Mouse (Mus musculus): ENCODE measurements around the gene Atp2b4. TPM values are rescaled to one million over a fixed set of nuclear protein-coding genes. Genes with fewer than 3 reads are reported as not detected.
"Not testable (repeated sequence)": the region's sequence is repeated elsewhere in the genome, so short reads cannot be mapped to it uniquely, and the experiment has no call there.

Atp2b4 gene
- polyA plus RNA-seq, 1 experiment, result 11.3 TPM

DNA sequence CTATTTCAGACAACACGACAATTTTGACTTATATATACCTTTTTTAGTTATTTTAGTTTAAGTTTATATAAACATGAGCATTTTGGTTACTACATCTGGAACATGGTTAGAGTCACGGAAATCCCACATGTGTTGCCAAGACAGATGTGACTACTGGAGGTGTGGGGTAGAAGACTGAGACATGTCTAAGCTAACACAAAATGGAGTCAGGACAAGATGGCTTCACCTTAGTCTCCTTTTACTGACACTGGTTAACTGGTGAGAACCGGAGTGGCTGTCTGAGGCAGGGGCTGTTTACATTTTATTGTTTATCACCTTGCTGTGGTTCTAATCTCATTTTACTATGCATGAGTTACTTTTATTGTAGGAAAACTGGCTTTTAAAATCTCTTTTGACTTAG lies 132.2 kb downstream of the Atp2b4 start:
- no peak for DNase-seq
- WGBS, result 86% methylated on average over 3 of the region's 3 CpGs
- TF ChIP-seq POLR2A (IDR thresholded peaks at IDR 0.05; ENCODE audit: borderline replicate concordance, extremely low read depth, low read depth, low read length) (no peak), CTCF (IDR thresholded peaks at IDR 0.05; ENCODE audit: insufficient read depth, low read length) (no peak)

DNA sequence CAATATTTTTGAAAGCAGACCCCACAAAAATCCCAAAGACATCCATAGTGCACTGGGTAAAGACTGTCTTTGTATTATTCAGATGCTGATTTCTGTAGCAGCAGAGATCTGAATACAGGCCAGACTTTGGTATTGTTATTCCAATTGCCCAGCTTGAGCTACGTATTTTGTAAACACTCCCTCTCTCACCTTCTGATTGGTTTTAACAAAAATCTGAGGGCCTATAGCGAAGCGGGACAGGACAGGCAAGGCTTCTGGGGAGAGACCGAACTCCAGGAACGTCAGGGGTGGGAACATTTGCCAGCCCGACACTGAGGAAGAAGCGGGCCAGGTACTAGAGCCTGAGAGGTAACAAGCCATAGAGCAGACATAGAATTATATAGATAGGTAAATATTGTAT lies 133.1 kb downstream of the Atp2b4 start:
- TF ChIP-seq POLR2A (IDR thresholded peaks at IDR 0.05; ENCODE audit: borderline replicate concordance, extremely low read depth, low read depth, low read length) (no peak), CTCF (IDR thresholded peaks at IDR 0.05; ENCODE audit: insufficient read depth, low read length) (no peak)
- DNase-seq, result no peak
- Histone ChIP-seq H3K4me3 (replicated peaks; ENCODE audit: extremely low read depth, low read depth, low read length) (no peak overlapping the region), H3K4me1 (ENCODE audit: control insufficient read depth, insufficient read depth, low read length) (no peaks in the 10 kb centered on the region)
- WGBS, result 82% methylated on average over 7 of the region's 7 CpGs

More for the DNA sequence above, 132.2 kb downstream of the Atp2b4 start:
- no peaks in the 10 kb centered on the region for H3K4me1 ChIP-seq (ENCODE audit: control insufficient read depth, insufficient read depth, low read length)
- H3K4me3 ChIP-seq (replicated peaks; ENCODE audit: extremely low read depth, low read depth, low read length), result no peak overlapping the region

DNA sequence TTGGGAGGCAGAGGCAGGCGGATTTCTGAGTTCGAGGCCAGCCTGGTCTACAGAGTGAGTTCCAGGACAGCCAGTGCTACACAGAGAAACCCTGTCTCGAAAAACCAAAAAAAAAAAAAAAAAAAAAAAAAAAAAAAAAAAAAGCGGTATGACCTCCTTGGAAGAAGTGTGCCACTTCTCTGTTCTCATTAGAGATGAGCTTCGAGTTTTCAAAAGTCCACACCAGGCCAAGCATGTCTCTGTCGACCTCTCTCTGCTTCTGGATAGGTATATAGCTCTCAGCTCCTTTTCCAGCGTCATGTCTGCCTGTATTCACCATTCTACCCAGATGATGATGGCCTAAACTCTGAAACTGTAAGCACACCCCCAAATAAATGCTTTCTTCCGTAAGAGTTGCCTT lies 135.1 kb downstream of the Atp2b4 start:
- H3K4me1 ChIP-seq (ENCODE audit: control insufficient read depth, insufficient read depth, low read length); H3K4me3 ChIP-seq (replicated peaks; ENCODE audit: extremely low read depth, low read depth, low read length); DNase-seq: not testable (repeated sequence)
- WGBS, result 79% methylated on average over 8 of the region's 8 CpGs

GRCm38 (mm10) chr1:133664203-133664970 lies 136.5 kb downstream of the Atp2b4 start:
- TF ChIP-seq POLR2A (IDR thresholded peaks at IDR 0.05; ENCODE audit: borderline replicate concordance, extremely low read depth, low read depth, low read length) (no peak), CTCF (IDR thresholded peaks at IDR 0.05; ENCODE audit: insufficient read depth, low read length) (no peak)
- H3K4me1 ChIP-seq (ENCODE audit: control insufficient read depth, insufficient read depth, low read length), result peaks cover 2% of the 10 kb centered on the region
- WGBS, result 78% methylated on average over 11 of the region's 11 CpGs
- DNase-seq, result no peak
- H3K4me3 ChIP-seq (replicated peaks; ENCODE audit: extremely low read depth, low read depth, low read length), result no peak overlapping the region

DNA sequence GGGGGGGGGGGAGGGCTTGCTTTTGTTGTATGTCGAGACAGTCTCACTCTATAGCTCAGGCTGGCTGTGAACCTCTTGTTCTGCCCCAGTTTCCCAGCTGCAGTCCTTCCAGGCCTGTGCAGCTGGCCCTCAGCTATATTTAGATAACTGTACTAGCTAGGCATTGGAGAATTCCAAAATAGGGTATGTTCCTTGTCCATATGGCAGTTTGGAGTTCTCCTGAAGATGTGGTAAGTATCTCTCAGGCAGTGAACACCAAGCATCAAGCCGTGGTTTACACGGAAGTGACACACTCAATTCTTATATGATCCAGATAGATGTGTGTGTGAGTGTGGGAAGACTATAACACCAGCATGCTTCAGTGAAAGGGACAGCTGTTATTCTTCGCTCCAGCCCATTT lies 137.4 kb downstream of the Atp2b4 start:
- peaks cover 9% of the 10 kb centered on the region for H3K4me1 ChIP-seq (ENCODE audit: control insufficient read depth, insufficient read depth, low read length)
- TF ChIP-seq CTCF (IDR thresholded peaks at IDR 0.05; ENCODE audit: insufficient read depth, low read length) (no peak), POLR2A (IDR thresholded peaks at IDR 0.05; ENCODE audit: borderline replicate concordance, extremely low read depth, low read depth, low read length) (no peak)
- WGBS, result 64% methylated on average over 4 of the region's 4 CpGs
- DNase-seq, result no peak
- H3K4me3 ChIP-seq (replicated peaks; ENCODE audit: extremely low read depth, low read depth, low read length), result no peak overlapping the region

DNA sequence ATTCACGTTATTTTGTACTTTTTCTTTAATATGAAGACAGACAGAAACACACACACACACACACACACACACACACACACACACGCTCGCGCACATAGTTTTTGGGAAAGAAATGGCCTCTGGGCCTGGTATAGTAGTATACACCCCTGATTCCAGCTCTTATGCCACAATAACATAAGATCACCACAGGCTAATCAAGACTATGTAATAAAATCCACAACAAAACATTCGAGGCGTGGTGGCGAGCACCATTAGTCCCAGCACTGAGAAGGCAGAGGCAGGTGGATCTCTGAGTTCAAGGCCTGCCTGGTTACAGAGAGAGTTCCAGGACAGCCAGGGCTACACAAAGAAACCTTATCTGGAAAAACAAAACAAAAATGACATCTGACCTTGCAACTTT lies 137.9 kb downstream of the Atp2b4 start:
- no peak overlapping the region for H3K4me3 ChIP-seq (replicated peaks; ENCODE audit: extremely low read depth, low read depth, low read length)
- TF ChIP-seq CTCF (IDR thresholded peaks at IDR 0.05; ENCODE audit: insufficient read depth, low read length) (no peak), POLR2A (IDR thresholded peaks at IDR 0.05; ENCODE audit: borderline replicate concordance, extremely low read depth, low read depth, low read length) (no peak)
- DNase-seq, result no peak
- peaks cover 13% of the 10 kb centered on the region for H3K4me1 ChIP-seq (ENCODE audit: control insufficient read depth, insufficient read depth, low read length)
- WGBS, result 94% methylated on average over 7 of the region's 7 CpGs

GRCm38 (mm10) chr1:133661203-133661933 lies 139.5 kb downstream of the Atp2b4 start, which contains the start of gene Gm38394:
Gene Gm38394 (minus strand): TSS chr1:133661318.
- Histone ChIP-seq H3K4me3 (replicated peaks; ENCODE audit: extremely low read depth, low read depth, low read length) (peak within 1 kb of the TSS; percentile 72), H3K4me1 (ENCODE audit: control insufficient read depth, insufficient read depth, low read length) (peaks cover 16% of the 10 kb centered on the region)
- TF ChIP-seq POLR2A (IDR thresholded peaks at IDR 0.05; ENCODE audit: borderline replicate concordance, extremely low read depth, low read depth, low read length) (peak; percentile 92; the same call in 1 of the 2 replicates), CTCF (IDR thresholded peaks at IDR 0.05; ENCODE audit: insufficient read depth, low read length) (no peak)
- 2% methylated on average over 26 of the region's 26 CpGs for WGBS
- peak; percentile 89 for DNase-seq

DNA sequence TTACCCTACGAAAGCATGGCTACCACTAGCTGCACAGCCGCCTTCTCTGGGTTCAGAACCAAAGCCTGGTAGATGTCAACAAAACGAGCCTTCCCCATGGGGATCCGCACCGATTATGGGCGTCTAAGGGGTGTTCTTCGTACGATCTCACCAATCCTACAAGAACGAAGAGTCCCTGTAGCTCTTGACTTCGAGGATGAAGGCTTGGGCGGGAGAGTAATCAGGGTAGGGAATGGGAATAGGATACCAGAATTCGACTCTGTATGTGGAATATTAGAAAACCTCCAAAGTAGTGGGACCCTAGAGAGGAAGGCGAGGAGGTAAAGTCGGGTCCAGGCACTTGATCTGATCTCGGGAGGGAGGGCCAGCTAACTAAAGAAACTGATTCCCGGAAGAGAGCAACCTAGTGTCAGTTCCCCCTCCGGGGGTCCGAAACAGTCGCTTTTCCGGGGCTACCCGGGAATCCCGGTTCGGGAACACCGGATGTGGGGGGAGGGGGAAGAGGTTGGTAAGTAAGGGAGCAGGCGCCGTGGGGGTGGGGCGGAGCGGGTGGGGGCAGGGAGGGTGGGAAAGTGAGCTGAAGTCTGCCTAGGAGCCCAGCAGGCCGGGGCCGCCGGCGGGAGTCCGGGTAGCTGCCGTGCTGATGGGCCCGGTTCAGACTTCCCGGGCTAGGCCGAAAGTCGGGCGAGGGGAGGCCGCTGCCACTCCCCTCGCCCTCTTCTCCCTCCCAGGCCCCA lies 140.2 kb downstream of the Atp2b4 start, which contains the start of gene Zbed6:
Gene Zbed6 (minus strand): TSS at position 420 of the 737 bp plus-strand sequence.
- TF ChIP-seq CTCF (IDR thresholded peaks at IDR 0.05; ENCODE audit: insufficient read depth, low read length) (no peak), POLR2A (IDR thresholded peaks at IDR 0.05; ENCODE audit: borderline replicate concordance, extremely low read depth, low read depth, low read length) (no peak)
- Histone ChIP-seq H3K4me3 (replicated peaks; ENCODE audit: extremely low read depth, low read depth, low read length) (peak within 1 kb of the TSS; percentile 72), H3K4me1 (ENCODE audit: control insufficient read depth, insufficient read depth, low read length) (peaks cover 16% of the 10 kb centered on the region)
- DNase-seq, result peak; percentile 67
- WGBS, result under 1% methylated on average over 39 of the region's 41 CpGs

GRCm38 (mm10) chr1:133658878-133659277 lies 142.0 kb downstream of the Atp2b4 start:
- no peak for DNase-seq
- 77% methylated on average over 3 of the region's 3 CpGs for WGBS
- no peak for TF ChIP-seq CTCF (IDR thresholded peaks at IDR 0.05; ENCODE audit: insufficient read depth, low read length)
- Histone ChIP-seq H3K4me1 (ENCODE audit: control insufficient read depth, insufficient read depth, low read length) (peaks cover 19% of the 10 kb centered on the region), H3K4me3 (replicated peaks; ENCODE audit: extremely low read depth, low read depth, low read length) (no peak overlapping the region)

Data from lung, adult 2 months (tissue).